Mouse (Mus musculus) stomach, embryonic 14.5 days (tissue): ENCODE data around the gene Als2cl. TPM values are rescaled to one million over a fixed set of nuclear protein-coding genes. Genes with fewer than 3 reads are reported as not detected.

Experiments used
- ATAC-seq: fragments of 200-750 bp; cut with Nextera tagmentation; 2 replicates; pipeline ENCODE4 v1.8.0; 2017; ENCODE audit warnings: low read depth, moderate TSS enrichment; ENCODE audit not compliant: insufficient number of reproducible peaks, insufficient read depth, low FRiP score
- H3K27ac ChIP-seq: fragments of 300-500 bp; sonication (generic); 2 replicates; pipeline ENCODE4 v1.5.1; 2014; ENCODE audit warnings: mild to moderate bottlenecking, low read length, moderate library complexity, mixed read lengths
- H3K27me3 ChIP-seq: fragments of 300-500 bp; sonication (generic); 2 replicates; pipeline ENCODE4 v1.6.1; 2014; ENCODE audit warnings: low read length, control low read depth, mixed read lengths; ENCODE audit not compliant: control insufficient read depth, insufficient read depth
- H3K36me3 ChIP-seq: fragments of 300-500 bp; sonication (generic); 2 replicates; pipeline ENCODE4 v1.6.1; 2014; ENCODE audit warnings: mild to moderate bottlenecking, control low read depth, low read length, moderate library complexity, mixed read lengths; ENCODE audit not compliant: control insufficient read depth, insufficient read depth
- H3K4me1 ChIP-seq: fragments of 300-500 bp; sonication (generic); 2 replicates; pipeline ENCODE4 v1.6.1; 2014; ENCODE audit warnings: low read length, control low read depth, mixed read lengths; ENCODE audit not compliant: control insufficient read depth, insufficient read depth
- H3K4me2 ChIP-seq: fragments of 300-500 bp; sonication (generic); replicated peaks from 2 replicates; pipeline ENCODE4 v1.6.1; 2014; ENCODE audit warnings: low read depth, low read length, control low read depth
- H3K4me3 ChIP-seq: fragments of 300-500 bp; sonication (generic); 2 replicates; pipeline ENCODE4 v1.5.1; 2014; ENCODE audit warnings: low read depth, low read length, control low read depth
- H3K9ac ChIP-seq: fragments of 300-500 bp; sonication (generic); replicated peaks from 2 replicates; pipeline ENCODE4 v1.6.1; 2014; ENCODE audit warnings: low read depth, mild to moderate bottlenecking, control low read depth, low read length, moderate library complexity, mixed read lengths
- H3K9me3 ChIP-seq: fragments of 300-500 bp; sonication (generic); 2 replicates; pipeline ENCODE4 v1.6.1; 2016; ENCODE audit warnings: low read depth, low read length, control low read depth; ENCODE audit not compliant: control insufficient read depth
- WGBS: fragments of 180-500 bp; shearing (Covaris S2); extraction: QIAGEN DNeasy Blood & Tissue Kit; methylation state at CpG from one replicate; pipeline ENCODE4 v1.1.7; 2014; 5-methylcytosine and 5-hydroxymethylcytosine counted together
- polyA plus RNA-seq: library from polyadenylated mRNA; unstranded; fragments of >200 nt; fragmentation: Nextera tagmentation; extraction: Ambion mirVana; gene quantifications from 2 replicates; pipeline ENCODE4 v1.2.1, GENCODE M21; 2014

Gene Als2cl
- polyA plus RNA-seq, 1 experiment from 2014 or later = 5.8 TPM

GRCm38 (mm10) chr9:110873681-110874659, 5.7 kb upstream of the Als2cl start:
- no peaks in the 10 kb centered on the region for H3K9me3 ChIP-seq
- 8% methylated on average over 40 of the region's 40 CpGs for WGBS
- H3K4me3 ChIP-seq = peak overlapping the region; percentile 14; the same call in 1 of the 2 replicates
- H3K4me1 ChIP-seq = peaks cover 6% of the 10 kb centered on the region; the same call in 1 of the 2 replicates
- peak; percentile 35; the same call in 1 of the 2 replicates for ATAC-seq
- no peaks in the 10 kb centered on the region for H3K36me3 ChIP-seq
- 0 out of 2 replicates have a peak, but pooled peaks cover 7% of the 10 kb centered on the region for H3K27me3 ChIP-seq
- H3K9ac ChIP-seq = no peak overlapping the region
- peak overlapping the region; percentile 43 for H3K4me2 ChIP-seq
- no peak overlapping the region for H3K27ac ChIP-seq

DNA sequence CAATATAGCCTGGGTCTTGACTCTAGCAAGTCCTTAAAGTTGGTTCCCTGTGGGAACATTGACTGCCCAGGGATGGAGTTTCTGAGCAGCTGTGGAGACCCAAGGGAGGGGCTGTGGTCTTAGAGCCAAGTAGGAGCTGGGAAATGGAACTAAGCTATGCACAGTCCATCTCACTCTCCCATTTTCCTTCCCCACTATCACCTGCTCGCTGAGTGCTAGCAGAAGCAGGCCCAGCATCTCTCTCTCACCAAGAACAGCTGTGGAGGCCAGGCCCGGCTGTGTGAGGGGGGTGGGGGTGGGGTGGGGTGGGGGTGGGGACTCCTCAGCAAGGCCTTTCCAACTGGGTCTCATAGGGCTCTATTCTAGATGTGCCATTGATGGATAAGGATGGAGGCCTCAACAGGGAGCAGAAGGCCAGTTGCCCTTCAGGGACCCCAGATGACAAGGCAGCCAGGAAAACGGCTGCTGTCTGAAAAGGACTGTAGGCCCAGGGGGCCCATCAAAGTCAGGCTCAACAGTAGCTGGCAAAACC, 4.9 kb upstream of the Als2cl start:
- no peak overlapping the region for H3K9ac ChIP-seq
- H3K27me3 ChIP-seq = 0 out of 2 replicates have a peak, but pooled peaks cover 7% of the 10 kb centered on the region
- H3K36me3 ChIP-seq = no peaks in the 10 kb centered on the region
- H3K4me3 ChIP-seq = no peak overlapping the region
- H3K27ac ChIP-seq = no peak overlapping the region
- no peak; the same call in 1 of the 2 replicates for ATAC-seq
- no peak overlapping the region for H3K4me2 ChIP-seq
- peaks cover 6% of the 10 kb centered on the region; the same call in 1 of the 2 replicates for H3K4me1 ChIP-seq
- H3K9me3 ChIP-seq = no peaks in the 10 kb centered on the region
- WGBS = 10% methylated on average over 3 of the region's 3 CpGs

GRCm38 (mm10) chr9:110875288-110875695, 4.4 kb upstream of the Als2cl start:
- Histone ChIP-seq H3K4me3 (no peak overlapping the region), H3K27ac (no peak overlapping the region), H3K27me3 (0 out of 2 replicates have a peak, but pooled peaks cover 7% of the 10 kb centered on the region), H3K9me3 (no peaks in the 10 kb centered on the region), H3K4me2 (no peak overlapping the region), H3K36me3 (no peaks in the 10 kb centered on the region), H3K4me1 (peaks cover 6% of the 10 kb centered on the region; the same call in 1 of the 2 replicates), H3K9ac (no peak overlapping the region)
- WGBS = 21% methylated on average over 5 of the region's 6 CpGs
- ATAC-seq = no peak; the same call in 1 of the 2 replicates

- H3K4me1 ChIP-seq = peaks cover 6% of the 10 kb centered on the region; the same call in 1 of the 2 replicates
- no peak overlapping the region for H3K9ac ChIP-seq
- H3K9me3 ChIP-seq = no peaks in the 10 kb centered on the region
- H3K27ac ChIP-seq = no peak overlapping the region
- no peaks in the 10 kb centered on the region for H3K36me3 ChIP-seq
- H3K27me3 ChIP-seq = peaks cover 12% of the 10 kb centered on the region; the same call in 1 of the 2 replicates
- ATAC-seq = no peak
- H3K4me2 ChIP-seq = no peak overlapping the region
- H3K4me3 ChIP-seq = no peak overlapping the region
- WGBS = 90% methylated on average over 1 of the region's 1 CpGs
Observed at GRCm38 (mm10) chr9:110877353-110877752, 2.3 kb upstream of the Als2cl start.

DNA sequence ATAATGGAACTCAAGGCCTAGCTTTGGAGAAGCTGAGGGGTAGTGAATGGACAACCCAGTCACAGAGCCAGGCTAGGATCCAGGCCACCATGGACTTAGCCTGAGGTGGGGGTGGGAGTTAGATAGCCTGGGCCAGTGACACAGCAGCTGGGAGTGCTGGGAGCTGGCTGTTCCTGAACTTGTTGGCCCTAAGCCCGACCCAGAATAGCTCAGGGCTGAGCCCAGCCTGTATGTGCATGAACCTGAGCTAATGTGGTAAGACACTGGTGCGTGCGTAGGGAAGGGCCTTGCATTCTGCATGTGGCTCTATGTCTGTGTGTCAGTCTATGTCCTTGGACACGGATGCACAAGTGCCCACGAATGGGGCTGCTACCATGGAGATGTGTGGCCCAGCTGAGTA, 1.8 kb upstream of the Als2cl start:
- peaks cover 11% of the 10 kb centered on the region; the same call in 1 of the 2 replicates for H3K27me3 ChIP-seq
- no peaks in the 10 kb centered on the region for H3K9me3 ChIP-seq
- H3K4me1 ChIP-seq = peaks cover 6% of the 10 kb centered on the region; the same call in 1 of the 2 replicates
- H3K4me3 ChIP-seq = no peak overlapping the region
- no peak for ATAC-seq
- no peak overlapping the region for H3K4me2 ChIP-seq
- H3K36me3 ChIP-seq = no peaks in the 10 kb centered on the region
- 90% methylated on average over 5 of the region's 5 CpGs for WGBS
- no peak overlapping the region for H3K27ac ChIP-seq
- no peak overlapping the region for H3K9ac ChIP-seq

DNA sequence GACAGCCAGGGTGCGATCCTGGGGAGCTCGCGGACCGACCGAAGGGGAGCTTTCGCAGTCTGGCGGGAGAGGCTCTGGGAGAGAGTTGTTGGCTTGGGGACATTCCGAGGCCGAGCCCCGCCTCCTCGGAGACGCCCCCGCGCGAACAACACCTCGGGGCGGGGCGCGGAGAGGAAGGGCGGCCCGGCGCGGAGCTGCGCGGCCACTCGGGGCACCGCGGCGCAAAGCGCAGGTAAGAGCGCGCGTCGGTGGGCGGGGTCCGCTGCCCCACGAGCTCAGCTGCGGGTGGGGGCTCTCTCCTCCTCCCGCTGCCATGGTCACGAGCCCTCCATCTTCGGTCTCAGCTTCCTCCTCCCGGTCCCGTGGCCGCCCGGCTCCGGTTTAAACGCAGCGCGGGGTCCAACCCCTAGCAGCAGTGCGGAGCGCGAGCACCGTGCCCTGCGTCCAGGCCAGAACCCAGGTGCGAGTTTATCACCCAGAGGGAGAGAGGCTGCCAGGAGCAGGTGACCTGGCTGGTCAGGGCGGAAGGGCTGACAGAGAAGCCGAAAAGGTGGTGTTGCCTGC, 410 bp downstream of the Als2cl start, which contains the start of gene Tmie:
Tmie (minus strand) TSS at position 116 of the 564 bp plus-strand sequence.
- 0% methylated on average over 48 of the region's 57 CpGs for WGBS
- H3K36me3 ChIP-seq = no peaks in the 10 kb centered on the region
- peak within 1 kb of the TSS; percentile 48; the same call in 1 of the 2 replicates for H3K27ac ChIP-seq
- H3K9ac ChIP-seq = peak within 1 kb of the TSS; percentile 45; the same call in 1 of the 2 replicates
- H3K27me3 ChIP-seq = peaks cover 5% of the 10 kb centered on the region; the same call in 1 of the 2 replicates
- H3K4me2 ChIP-seq = peak within 1 kb of the TSS; percentile 95
- H3K9me3 ChIP-seq = no peaks in the 10 kb centered on the region
- ATAC-seq = peak; percentile 71
- H3K4me1 ChIP-seq = no peaks in the 10 kb centered on the region
- peak within 1 kb of the TSS; percentile 57 for H3K4me3 ChIP-seq

DNA sequence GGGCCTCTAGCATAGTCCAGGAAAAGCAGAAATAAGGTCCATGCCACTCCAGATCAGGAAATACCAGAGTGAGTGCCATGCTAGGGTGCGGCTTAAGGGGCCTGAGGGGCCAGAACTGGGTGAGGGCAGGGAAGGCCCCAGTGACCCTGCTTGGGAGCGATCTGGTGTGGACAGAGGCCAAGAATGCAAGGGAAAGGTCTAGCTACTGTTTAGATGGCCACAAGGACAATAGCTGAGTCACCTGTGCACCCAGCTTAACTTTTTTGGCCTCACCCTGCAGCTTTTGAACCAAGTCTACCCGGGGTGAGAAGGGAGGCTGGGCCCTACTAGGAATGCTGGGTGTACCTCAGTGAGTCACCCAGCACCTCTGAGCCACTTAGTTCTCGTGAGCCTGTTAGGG, 1.1 kb downstream of the Als2cl start:
- H3K4me1 ChIP-seq = no peaks in the 10 kb centered on the region
- 61% methylated on average over 4 of the region's 4 CpGs for WGBS
- no peak overlapping the region for H3K9ac ChIP-seq
- peak overlapping the region; percentile 48; the same call in 1 of the 2 replicates for H3K27ac ChIP-seq
- no peaks in the 10 kb centered on the region for H3K36me3 ChIP-seq
- H3K9me3 ChIP-seq = no peaks in the 10 kb centered on the region
- peak overlapping the region; percentile 57 for H3K4me3 ChIP-seq
- peaks cover 5% of the 10 kb centered on the region; the same call in 1 of the 2 replicates for H3K27me3 ChIP-seq
- peak; percentile 20; the same call in 1 of the 2 replicates for ATAC-seq
- H3K4me2 ChIP-seq = peak overlapping the region; percentile 95

DNA sequence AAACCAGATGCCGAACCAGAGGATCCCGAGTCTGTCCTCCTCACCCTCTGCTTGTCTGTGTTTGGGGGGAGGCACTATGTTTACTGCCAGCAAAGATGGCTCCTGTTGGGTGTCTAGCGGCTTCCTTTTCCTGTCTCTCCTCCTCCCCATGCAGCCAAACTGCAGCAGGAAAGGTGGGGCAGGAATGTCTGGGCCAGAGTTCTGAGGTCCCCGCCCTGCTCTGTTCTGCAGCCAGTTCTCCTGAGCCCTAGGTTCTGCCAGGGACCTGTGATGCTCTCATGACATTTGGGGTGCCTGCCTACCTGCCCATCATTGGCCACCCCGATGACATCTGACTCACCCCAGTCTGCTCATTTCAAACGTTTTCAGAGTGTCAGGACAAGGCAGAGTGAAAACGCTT, 2.3 kb downstream of the Als2cl start:
- no peak overlapping the region for H3K9ac ChIP-seq
- H3K9me3 ChIP-seq = no peaks in the 10 kb centered on the region
- WGBS = 70% methylated on average over 7 of the region's 7 CpGs
- peaks cover 5% of the 10 kb centered on the region; the same call in 1 of the 2 replicates for H3K27me3 ChIP-seq
- no peak overlapping the region for H3K27ac ChIP-seq
- no peak for ATAC-seq
- no peak overlapping the region for H3K4me3 ChIP-seq
- no peaks in the 10 kb centered on the region for H3K4me1 ChIP-seq
- no peak overlapping the region for H3K4me2 ChIP-seq
- no peaks in the 10 kb centered on the region for H3K36me3 ChIP-seq
